Mouse (Mus musculus) 3T3-L1 (cell line): ENCODE measurements around the gene P4ha2.
A peak's percentile ranks its signal among the peaks of the same experiment; 100 is the strongest.

ENCODE experiments used
- DNase-seq: peaks from one replicate; pipeline ENCODE4 v3.0.0-alpha.2; 2015; ENCODE audit warnings: low read depth, low spot score

Gene P4ha2

DNA sequence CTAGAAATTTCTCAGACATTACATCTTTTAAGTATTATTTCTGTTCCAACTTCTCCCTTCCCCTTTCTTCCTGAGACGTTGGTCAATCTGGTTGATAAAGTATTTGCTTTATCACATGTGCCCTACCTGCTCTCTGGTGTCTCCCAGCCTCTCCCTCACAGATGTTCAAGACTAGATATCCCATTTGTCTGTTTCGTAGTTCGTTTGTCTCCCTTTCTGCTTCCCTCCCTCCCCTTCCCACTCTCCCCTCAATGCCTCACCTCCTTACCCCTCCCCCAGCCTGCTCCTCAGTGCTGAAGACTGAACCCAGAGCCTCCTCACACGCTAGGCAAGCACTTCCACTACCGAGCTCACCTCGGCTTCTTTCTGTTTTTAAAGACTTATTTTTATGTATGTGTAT is 35.0 kb downstream of the P4ha2 start:
- DNase-seq = no peak

DNA sequence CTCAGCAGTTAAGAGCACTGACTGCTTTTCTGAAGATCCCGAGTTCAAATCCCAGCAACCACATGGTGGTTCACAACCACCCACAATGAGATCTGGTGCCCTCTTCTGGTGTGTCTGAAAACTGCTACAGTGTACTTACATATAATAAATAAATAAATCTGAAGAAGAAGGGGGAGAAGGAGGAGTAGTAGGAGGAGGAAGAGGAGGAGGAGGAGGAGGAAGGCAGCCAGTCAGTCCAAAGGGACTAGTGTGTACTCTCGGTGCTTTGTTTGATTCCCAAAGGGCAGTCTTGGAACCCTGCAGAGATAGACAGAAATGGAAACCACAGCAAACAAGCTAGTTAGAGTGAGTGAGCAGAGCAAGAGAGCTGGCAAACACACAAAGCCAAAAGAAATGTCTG is 40.3 kb downstream of the P4ha2 start:
- DNase-seq = peak; percentile 77

- DNase-seq = peak; percentile 55
These were observed 41.5 kb downstream of the P4ha2 start for GRCm38 (mm10) chr11:54141200-54141971.

- peak; percentile 85 for DNase-seq
These were observed 45.0 kb downstream of the P4ha2 start for GRCm38 (mm10) chr11:54144886-54145285.

DNA sequence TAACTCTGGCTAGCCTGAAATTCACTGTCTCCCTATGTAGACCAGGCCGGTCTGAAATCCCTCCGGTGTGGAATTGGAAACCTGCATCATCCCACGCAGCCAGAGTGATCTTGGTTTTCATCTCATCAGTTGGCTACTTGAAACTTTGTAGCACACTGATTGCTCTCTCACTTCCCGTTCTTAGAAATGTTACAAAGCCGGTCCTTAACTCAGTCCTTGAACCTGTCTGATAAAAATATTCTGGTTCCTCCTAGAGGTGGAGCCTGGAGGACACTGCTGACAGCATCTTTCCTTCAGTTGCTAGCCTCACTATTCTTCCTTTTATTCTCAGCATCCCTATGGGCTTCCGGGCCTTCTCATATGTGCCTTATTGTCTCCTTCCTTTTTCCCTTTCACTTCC is 46.1 kb downstream of the P4ha2 start:
- no peak for DNase-seq

- peak; percentile 39 for DNase-seq
These were observed 50.0 kb downstream of the P4ha2 start for GRCm38 (mm10) chr11:54149791-54150465.

- DNase-seq = no peak
These were observed 51.2 kb downstream of the P4ha2 start for GRCm38 (mm10) chr11:54151141-54151540.

DNA sequence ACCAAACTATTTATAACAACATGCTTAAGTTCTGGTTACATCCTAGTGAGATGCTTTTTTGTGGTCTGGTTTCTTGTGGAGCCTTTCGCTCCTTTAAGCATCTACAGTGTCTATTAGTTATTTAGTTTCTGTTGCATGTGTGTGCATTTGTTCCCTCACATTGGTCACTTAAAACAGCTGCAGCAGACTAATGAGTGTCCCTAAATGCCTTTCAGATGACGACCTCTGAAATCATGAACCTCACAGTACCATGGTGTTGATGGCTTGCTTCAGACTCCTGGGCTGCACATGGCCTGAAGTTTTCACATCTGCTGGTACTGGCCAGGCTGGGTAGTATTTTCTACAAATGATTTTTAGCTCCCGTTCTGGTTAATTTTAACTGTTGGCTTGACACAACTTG is 53.1 kb downstream of the P4ha2 start:
- DNase-seq = no peak

- peak; percentile 76 for DNase-seq
These were observed 56.0 kb downstream of the P4ha2 start for GRCm38 (mm10) chr11:54155864-54156263.

- no peak for DNase-seq
These were observed 56.6 kb downstream of the P4ha2 start for GRCm38 (mm10) chr11:54156504-54156903.

DNA sequence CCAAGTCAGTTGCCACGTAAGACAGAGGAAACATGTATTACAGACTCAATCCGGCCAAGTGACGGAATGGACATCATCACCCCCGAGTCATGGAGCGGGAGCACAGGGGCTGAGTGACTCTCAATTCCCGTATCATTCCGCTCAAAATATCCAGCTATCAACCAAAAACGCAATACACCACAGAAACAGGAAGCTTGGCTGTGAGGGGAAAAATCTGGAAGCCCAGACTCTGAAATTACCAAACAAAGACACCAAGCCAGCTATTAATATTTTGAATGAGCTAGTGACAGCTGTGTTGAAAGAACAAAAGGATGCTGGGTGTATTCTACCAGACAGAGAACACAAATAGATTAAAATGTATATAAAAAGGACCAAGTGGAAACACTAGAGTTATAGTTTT is 57.7 kb downstream of the P4ha2 start:
- no peak for DNase-seq

- DNase-seq = no peak
These were observed 60.5 kb downstream of the P4ha2 start for GRCm38 (mm10) chr11:54160435-54160834.

DNA sequence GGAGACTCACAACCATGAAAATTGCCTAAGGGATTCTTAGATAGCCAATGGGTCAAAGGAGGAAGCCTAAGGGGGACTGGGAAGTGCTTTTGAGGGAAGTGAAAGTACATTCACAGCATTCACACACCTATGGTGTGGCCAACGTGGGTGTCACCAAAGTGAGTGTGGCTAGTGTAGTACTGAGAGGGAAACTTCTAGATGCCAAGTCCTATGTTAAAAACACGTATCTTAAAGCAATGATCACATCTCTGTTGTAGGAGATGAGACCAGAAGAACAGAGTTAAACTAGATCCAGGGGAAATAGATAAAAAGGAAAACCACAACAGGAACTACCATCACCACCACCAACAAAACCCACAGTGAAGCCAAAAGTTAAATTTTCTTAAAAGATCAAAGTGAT is 61.0 kb downstream of the P4ha2 start:
- DNase-seq = no peak

DNA sequence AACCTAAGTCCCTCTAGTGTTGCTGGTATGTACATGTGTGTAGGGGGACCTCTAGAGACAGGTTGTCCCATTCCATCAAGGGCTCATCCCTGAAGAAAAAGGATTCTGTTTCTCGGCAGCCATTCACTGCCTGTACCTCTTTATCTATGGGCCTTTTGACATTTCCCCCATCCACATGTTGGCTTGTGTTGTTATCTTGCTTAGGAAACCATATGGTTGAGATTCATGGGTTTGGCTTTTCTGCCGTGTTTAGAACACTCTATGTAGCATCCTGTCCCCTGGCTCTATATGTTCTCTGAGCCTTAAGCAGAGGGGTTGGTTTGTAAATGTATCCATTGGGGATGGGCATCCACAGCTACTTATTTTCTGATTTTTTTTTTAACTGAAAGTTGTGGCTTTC is 61.6 kb downstream of the P4ha2 start:
- no peak for DNase-seq

DNA sequence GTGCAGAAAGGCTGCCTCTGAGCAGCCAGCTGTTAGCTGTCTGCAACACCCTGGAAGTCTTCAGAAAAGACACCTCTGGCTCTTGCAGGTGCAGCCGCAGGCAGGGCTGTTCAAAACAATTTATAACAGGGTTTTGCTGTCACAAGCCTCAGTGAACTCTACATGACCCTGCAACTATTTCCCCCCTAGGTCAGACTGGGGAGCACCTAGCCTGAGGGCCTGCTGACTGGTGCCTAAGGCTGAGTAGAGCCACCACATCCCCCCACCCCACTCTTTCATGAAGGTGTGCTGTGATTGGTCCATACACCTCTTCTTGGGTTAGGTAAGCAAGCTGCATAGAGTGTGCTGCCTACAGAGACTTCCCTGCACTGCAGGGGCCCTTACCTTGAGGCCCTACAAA is 63.1 kb downstream of the P4ha2 start:
- no peak for DNase-seq

DNA sequence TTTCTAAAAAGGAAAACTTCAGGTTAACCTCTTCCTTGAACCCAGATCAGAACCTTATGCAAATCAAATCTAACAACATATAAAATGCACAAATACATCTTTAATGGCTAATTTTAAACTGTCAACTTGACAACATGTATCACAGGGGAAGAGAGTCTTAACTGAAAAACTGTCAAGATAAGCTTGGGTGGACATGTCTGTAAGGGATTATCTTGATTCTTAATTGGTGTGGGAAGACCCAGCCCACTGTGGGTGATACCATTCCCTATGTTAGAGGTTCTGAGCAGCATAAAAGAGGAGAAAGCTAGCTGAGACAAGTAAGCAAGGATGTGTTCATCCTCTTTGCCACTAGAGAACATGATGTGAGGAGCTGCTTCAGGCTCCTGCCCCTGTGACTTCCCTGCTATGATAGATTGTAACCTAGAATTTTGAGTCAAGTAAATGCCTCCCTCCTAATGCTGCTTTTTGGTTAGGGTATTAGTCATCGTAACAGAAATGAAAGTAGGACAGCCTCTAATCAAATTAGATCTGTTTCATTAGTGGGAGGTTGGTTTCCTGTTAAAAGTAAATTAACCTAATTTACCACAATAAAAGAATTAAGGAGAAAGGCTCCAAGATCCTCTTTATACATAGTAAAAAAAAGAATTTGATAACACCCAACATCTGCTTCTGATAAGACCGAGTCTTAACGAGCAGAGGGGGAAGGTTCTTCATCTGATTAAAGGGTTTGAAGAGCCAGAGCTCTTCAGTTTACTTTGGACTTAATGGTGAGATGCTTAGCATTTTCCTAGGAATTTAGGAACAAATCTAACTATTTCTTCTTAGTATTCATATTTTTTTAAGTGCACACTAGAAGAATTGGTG is 69.8 kb downstream of the P4ha2 start:
- no peak for DNase-seq

- DNase-seq = no peak
These were observed 71.3 kb downstream of the P4ha2 start for GRCm38 (mm10) chr11:54171175-54171574.

DNA sequence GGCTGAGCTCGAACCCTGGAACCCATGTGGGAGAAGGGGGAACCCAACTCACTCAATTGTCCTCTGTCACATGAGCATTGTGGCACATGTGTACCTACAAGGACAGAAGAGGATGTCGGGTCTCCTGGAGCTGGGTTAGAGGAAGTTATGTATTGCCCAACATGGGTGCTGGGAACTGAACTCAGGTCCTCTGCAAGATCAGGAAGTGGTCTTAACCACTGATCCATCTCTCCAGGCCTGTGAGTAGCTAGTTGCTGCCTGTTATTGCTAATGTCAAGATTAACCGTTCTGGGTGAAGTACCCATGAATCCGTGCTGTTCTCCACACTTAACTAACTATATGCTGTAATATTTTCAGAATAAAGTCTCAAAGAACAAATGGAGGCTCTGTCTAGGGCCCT is 74.3 kb downstream of the P4ha2 start:
- DNase-seq = no peak

- DNase-seq = no peak
These were observed 75.0 kb downstream of the P4ha2 start for GRCm38 (mm10) chr11:54174877-54175276.
